8 mouse cellular contexts compared by ENCODE assay signal in the genomic region with DNA sequence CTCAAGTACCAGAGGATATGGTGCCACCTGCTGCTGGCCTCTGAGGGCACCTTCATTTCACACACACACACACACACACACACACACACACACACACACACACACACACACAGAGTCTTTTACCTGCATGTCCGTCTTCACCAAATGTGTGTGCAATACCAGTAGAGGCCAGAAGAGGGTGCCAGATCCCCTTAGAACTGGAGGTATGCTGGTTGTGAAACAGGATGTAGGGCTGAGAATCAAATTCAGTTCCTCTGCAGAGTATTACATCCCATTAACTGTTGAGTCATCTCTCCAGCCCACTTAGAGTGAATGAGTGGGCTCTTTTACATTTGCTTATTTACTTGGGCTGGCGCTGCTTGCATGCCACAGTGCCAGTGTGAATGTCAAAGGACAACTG. TPM values are rescaled to one million over a fixed set of nuclear protein-coding genes. Genes with fewer than 3 reads are reported as not detected.
A peak's percentile ranks its signal among the peaks of the same experiment; 100 is the strongest.
DNase-seq lines count a peak whose midpoint lies in the region; ATAC-seq and TF ChIP-seq lines count a peak whose summit lies in the region.

No protein-coding gene starts in this region.

- no peaks in the 10 kb centered on the region for H3K36me3 ChIP-seq in heart, postnatal 0 days (replicated peaks; ENCODE audit: control insufficient read depth, insufficient read depth, low read length)
- no peaks in the 10 kb centered on the region for H3K36me3 ChIP-seq in limb, embryonic 10.5 days

- no peaks in the 10 kb centered on the region for H3K27me3 ChIP-seq in heart, postnatal 0 days (ENCODE audit: control insufficient read depth, insufficient read depth, low read length)
- H3K27me3 ChIP-seq in limb, embryonic 10.5 days (ENCODE audit: low read depth, poor library complexity, severe bottlenecking): 0 out of 2 replicates have a peak, but pooled peaks cover 9% of the 10 kb centered on the region

- intact Hi-C loops in left cerebral cortex, postnatal 14 days (cut with DNase I): no loop called here

- H3K4me3 ChIP-seq in heart, postnatal 0 days (ENCODE audit: low read depth, low read length): no peak overlapping the region
- H3K4me3 ChIP-seq in limb, embryonic 10.5 days: no peak overlapping the region

- H3K9ac ChIP-seq in heart, postnatal 0 days (replicated peaks; ENCODE audit: low read depth, low read length): no peak overlapping the region

- H3K27ac ChIP-seq in heart, postnatal 0 days (ENCODE audit: low read depth): no peak overlapping the region
- H3K27ac ChIP-seq in limb, embryonic 10.5 days: no peak overlapping the region

- TF ChIP-seq EP300 in heart, postnatal 0 days (IDR thresholded peaks at IDR 0.05; ENCODE audit: low read depth): no peak

- TF ChIP-seq CTCF in heart, postnatal 0 days (IDR thresholded peaks at IDR 0.05; ENCODE audit: low read depth): peak; percentile 41

- no peak for ATAC-seq in heart, postnatal 0 days (ENCODE audit: insufficient read depth, low read depth)
- ATAC-seq in inflammation-experienced regulatory T-cells, adult 6 months: no peak

- no peaks in the 10 kb centered on the region for H3K9me3 ChIP-seq in heart, postnatal 0 days (replicated peaks; ENCODE audit: control insufficient read depth, low read length)
- no peaks in the 10 kb centered on the region for H3K9me3 ChIP-seq in limb, embryonic 10.5 days (replicated peaks)

- no peak for DNase-seq in heart, postnatal 0 days (ENCODE audit: low spot score)
- no peak for DNase-seq in heart, adult 11 months
- DNase-seq in A20 (ENCODE audit: low read depth, low spot score) (peak; percentile 85), NIH3T3 (ENCODE audit: low read depth) (peak; percentile 70)
- peak; percentile 64 for DNase-seq in limb, embryonic 10.5 days (ENCODE audit: low spot score)
- peak; percentile 75 for DNase-seq in retina, postnatal 1 day
- no peak for DNase-seq in left cerebral cortex, postnatal 14 days (ENCODE audit: low spot score in 2 of 2)

- WGBS in heart, postnatal 0 days: 52% methylated on average over 2 of the region's 2 CpGs
- WGBS in limb, embryonic 10.5 days: 55% methylated on average over 2 of the region's 2 CpGs

- peaks cover 11% of the 10 kb centered on the region for H3K4me1 ChIP-seq in heart, postnatal 0 days (ENCODE audit: control insufficient read depth, insufficient read depth)
- H3K4me1 ChIP-seq in limb, embryonic 10.5 days: peaks cover 24% of the 10 kb centered on the region

- H3K4me2 ChIP-seq in heart, postnatal 0 days (ENCODE audit: low read depth, low read length): no peak overlapping the region

RNA-seq across cellular contexts. Expression of a gene that starts 1.7 kb away (rescaled TPM):
- 15.8 and 16.5 TPM in 2 replicates for total RNA-seq in heart, postnatal 0 days (2014; rRNA removed; ENCODE audit: low replicate concordance)
- 23.2 and 23.3 TPM in 2 replicates for polyA plus RNA-seq in heart, postnatal 0 days (2015; fragmentation: Nextera tagmentation; extraction: Ambion mirVana)
- 18.3 and 18.4 TPM in 2 replicates for polyA plus RNA-seq in limb, embryonic 10.5 days (2016; fragmentation: Nextera tagmentation; extraction: Ambion mirVana)
- 1 to 10 TPM; 2.0 to 6.1 (median 3.9) TPM for polyA plus RNA-seq in inflammation-experienced regulatory T-cells, adult 6 months (2017; shearing (Covaris generic))
- 10 to 100 TPM in 1 of 2 experiments, 1 to 10 TPM in 1; 7.3 to 10.2 TPM for total RNA-seq in left cerebral cortex, postnatal 14 days (2021)

RNA-seq across cellular contexts. Expression of a gene that starts 3.8 kb away (rescaled TPM):
- 0.46 and 0.77 TPM in 2 replicates for total RNA-seq in heart, postnatal 0 days (2014; rRNA removed; ENCODE audit: low replicate concordance)
- polyA plus RNA-seq in heart, postnatal 0 days (2015; fragmentation: Nextera tagmentation; extraction: Ambion mirVana): 2.6 and 3.1 TPM in 2 replicates
- polyA plus RNA-seq in limb, embryonic 10.5 days (2016; fragmentation: Nextera tagmentation; extraction: Ambion mirVana): 2.1 and 4.2 TPM in 2 replicates
- not detected for polyA plus RNA-seq in inflammation-experienced regulatory T-cells, adult 6 months (2017; shearing (Covaris generic))
- under 1 TPM; 0.40 to 0.44 TPM for total RNA-seq in left cerebral cortex, postnatal 14 days (2021)

RNA-seq across cellular contexts. Expression of a gene that starts 10.8 kb away (rescaled TPM):
- total RNA-seq in heart, postnatal 0 days (2014; rRNA removed; ENCODE audit: low replicate concordance): 0.34 and 1.1 TPM in 2 replicates
- polyA plus RNA-seq in heart, postnatal 0 days (2015; fragmentation: Nextera tagmentation; extraction: Ambion mirVana): 1.6 TPM in 2 replicates
- 52.9 and 92.3 TPM in 2 replicates for polyA plus RNA-seq in limb, embryonic 10.5 days (2016; fragmentation: Nextera tagmentation; extraction: Ambion mirVana)
- polyA plus RNA-seq in inflammation-experienced regulatory T-cells, adult 6 months (2017; shearing (Covaris generic)): 10 to 100 TPM in 1 of 3 experiments, 1 to 10 TPM in 2; 4.3 to 14.7 (median 6.4) TPM
- 1 to 10 TPM; 6.9 to 8.2 TPM for total RNA-seq in left cerebral cortex, postnatal 14 days (2021)

RNA-seq across cellular contexts. Expression of a gene that starts 16.8 kb away (rescaled TPM):
- 40.0 and 57.2 TPM in 2 replicates for total RNA-seq in heart, postnatal 0 days (2014; rRNA removed; ENCODE audit: low replicate concordance)
- 63.5 and 71.2 TPM in 2 replicates for polyA plus RNA-seq in heart, postnatal 0 days (2015; fragmentation: Nextera tagmentation; extraction: Ambion mirVana)
- 93.3 and 107 TPM in 2 replicates for polyA plus RNA-seq in limb, embryonic 10.5 days (2016; fragmentation: Nextera tagmentation; extraction: Ambion mirVana)
- polyA plus RNA-seq in inflammation-experienced regulatory T-cells, adult 6 months (2017; shearing (Covaris generic)): 100 to 1,000 TPM in 2 of 3 experiments, 10 to 100 TPM in 1; 69.8 to 178 (median 155) TPM
- total RNA-seq in left cerebral cortex, postnatal 14 days (2021): 10 to 100 TPM; 53.4 to 55.3 TPM

RNA-seq across cellular contexts. Expression of a gene that starts 33.8 kb away (rescaled TPM):
- 4.3 and 22.4 TPM in 2 replicates for total RNA-seq in heart, postnatal 0 days (2014; rRNA removed; ENCODE audit: low replicate concordance)
- polyA plus RNA-seq in heart, postnatal 0 days (2015; fragmentation: Nextera tagmentation; extraction: Ambion mirVana): 3.1 and 3.5 TPM in 2 replicates
- 37.8 and 51.7 TPM in 2 replicates for polyA plus RNA-seq in limb, embryonic 10.5 days (2016; fragmentation: Nextera tagmentation; extraction: Ambion mirVana)
- 1 to 10 TPM; 3.6 to 7.0 (median 5.8) TPM for polyA plus RNA-seq in inflammation-experienced regulatory T-cells, adult 6 months (2017; shearing (Covaris generic))
- 100 to 1,000 TPM; 499 to 503 TPM for total RNA-seq in left cerebral cortex, postnatal 14 days (2021)

Comparison
In these comparisons a context has a peak if more than half of its experiments do, and no peak if none do; other contexts are left out.
1. DNase-seq: peak in A20 (single experiment), NIH3T3 (single experiment), limb, embryonic 10.5 days (single experiment) and retina, postnatal 1 day (single experiment); none in heart, postnatal 0 days (single experiment), heart, adult 11 months (single experiment) and left cerebral cortex, postnatal 14 days (0 of 2).